Mouse (Mus musculus) midbrain, embryonic 16.5 days (tissue): ENCODE measurements at regions not wholly inside any gene's neighbourhood (a gene's known extent, or its start where the extent isn't known, plus 50 kb on each side); places are given as distances from the start of the nearest gene placed in this dataset.

Experiments
- ATAC-seq: fragments of 200-750 bp; cut with Nextera tagmentation; 2 replicates; pipeline ENCODE4 v1.8.0; 2017; ENCODE audit warnings: moderate TSS enrichment
- H3K27ac ChIP-seq: fragments of 300-500 bp; sonication (generic); 2 replicates; pipeline ENCODE4 v1.5.1; 2014; ENCODE audit warnings: mild to moderate bottlenecking, low read length, mixed read lengths
- H3K27me3 ChIP-seq: fragments of 300-500 bp; sonication (generic); 2 replicates; pipeline ENCODE4 v1.6.1; 2014; ENCODE audit warnings: low read depth, low read length, mixed read lengths; ENCODE audit not compliant: control insufficient read depth, insufficient read depth
- H3K36me3 ChIP-seq: fragments of 300-500 bp; sonication (generic); 2 replicates; pipeline ENCODE4 v1.6.1; 2014; ENCODE audit warnings: mild to moderate bottlenecking, low read length, moderate library complexity, mixed read lengths; ENCODE audit not compliant: control insufficient read depth, insufficient read depth
- H3K4me1 ChIP-seq: fragments of 300-500 bp; sonication (generic); 2 replicates; pipeline ENCODE4 v1.6.1; 2014; ENCODE audit warnings: mild to moderate bottlenecking, low read length, mixed read lengths; ENCODE audit not compliant: control insufficient read depth, insufficient read depth
- H3K4me2 ChIP-seq: fragments of 300-500 bp; sonication (generic); 2 replicates; pipeline ENCODE4 v1.6.1; 2014; ENCODE audit warnings: mild to moderate bottlenecking, low read length, mixed read lengths
- H3K4me3 ChIP-seq: fragments of 300-500 bp; sonication (generic); 2 replicates; pipeline ENCODE4 v1.5.1; 2014; ENCODE audit warnings: low read depth, mild to moderate bottlenecking, low read length, moderate library complexity, mixed read lengths
- H3K9ac ChIP-seq: fragments of 300-500 bp; sonication (generic); 2 replicates; pipeline ENCODE4 v1.6.1; 2014; ENCODE audit warnings: low read depth, low read length, mixed read lengths
- H3K9me3 ChIP-seq: fragments of 300-500 bp; sonication (generic); replicated peaks from 2 replicates; pipeline ENCODE4 v1.6.1; 2014; ENCODE audit warnings: mild to moderate bottlenecking, low read length, mixed read lengths; ENCODE audit not compliant: control insufficient read depth, poor library complexity, severe bottlenecking
- WGBS: fragments of 180-500 bp; shearing (Covaris S2); extraction: QIAGEN DNeasy Blood & Tissue Kit; methylation state at CpG from one replicate; pipeline ENCODE4 v1.1.7; 2014; 5-methylcytosine and 5-hydroxymethylcytosine counted together

GRCm38 (mm10) chr8:125330638-125331037 lies 239.0 kb downstream of the Sipa1l2 start:
- H3K9me3 ChIP-seq: no peaks in the 10 kb centered on the region
- WGBS: 29% methylated on average over 6 of the region's 6 CpGs
- H3K9ac ChIP-seq: no peak overlapping the region
- no peak overlapping the region for H3K4me2 ChIP-seq
- H3K27me3 ChIP-seq: peaks cover 6% of the 10 kb centered on the region; the same call in 1 of the 2 replicates
- ATAC-seq: peak; percentile 53; the same call in 1 of the 2 replicates
- peaks cover 9% of the 10 kb centered on the region for H3K4me1 ChIP-seq
- H3K36me3 ChIP-seq: no peaks in the 10 kb centered on the region
- no peak overlapping the region for H3K4me3 ChIP-seq
- H3K27ac ChIP-seq: no peak overlapping the region

GRCm38 (mm10) chr8:125328650-125329049 lies 241.0 kb downstream of the Sipa1l2 start:
- Histone ChIP-seq H3K36me3 (no peaks in the 10 kb centered on the region), H3K27me3 (peaks cover 6% of the 10 kb centered on the region; the same call in 1 of the 2 replicates)
- WGBS: 98% methylated on average over 4 of the region's 4 CpGs

GRCm38 (mm10) chr8:125327551-125328262 lies 241.9 kb downstream of the Sipa1l2 start:
- no peak for ATAC-seq
- Histone ChIP-seq H3K4me3 (no peak overlapping the region), H3K9ac (no peak overlapping the region), H3K9me3 (no peaks in the 10 kb centered on the region), H3K36me3 (no peaks in the 10 kb centered on the region), H3K4me1 (peaks cover 8% of the 10 kb centered on the region), H3K4me2 (no peak overlapping the region), H3K27me3 (peaks cover 6% of the 10 kb centered on the region; the same call in 1 of the 2 replicates), H3K27ac (no peak overlapping the region)
- WGBS: 32% methylated on average over 13 of the region's 13 CpGs

More at GRCm38 (mm10) chr8:125328650-125329049, 241.0 kb downstream of the Sipa1l2 start:
- Histone ChIP-seq H3K9me3 (no peaks in the 10 kb centered on the region), H3K9ac (no peak overlapping the region), H3K4me1 (peaks cover 8% of the 10 kb centered on the region), H3K4me3 (no peak overlapping the region), H3K4me2 (no peak overlapping the region), H3K27ac (no peak overlapping the region)
- no peak for ATAC-seq

- no peaks in the 10 kb centered on the region for H3K36me3 ChIP-seq
- H3K9ac ChIP-seq: no peak overlapping the region
- H3K9me3 ChIP-seq: no peaks in the 10 kb centered on the region
- no peak overlapping the region for H3K4me3 ChIP-seq
- peaks cover 8% of the 10 kb centered on the region for H3K4me1 ChIP-seq
- 70% methylated on average over 6 of the region's 6 CpGs for WGBS
- H3K27ac ChIP-seq: no peak overlapping the region
- H3K4me2 ChIP-seq: no peak overlapping the region
- H3K27me3 ChIP-seq: peaks cover 6% of the 10 kb centered on the region; the same call in 1 of the 2 replicates
- no peak for ATAC-seq
Observed at GRCm38 (mm10) chr8:125327006-125327405, 242.6 kb downstream of the Sipa1l2 start.

GRCm38 (mm10) chr8:125325736-125326135 lies 243.9 kb downstream of the Sipa1l2 start:
- Histone ChIP-seq H3K27ac (no peak overlapping the region), H3K36me3 (no peaks in the 10 kb centered on the region), H3K4me3 (no peak overlapping the region), H3K4me2 (no peak overlapping the region), H3K9ac (no peak overlapping the region), H3K9me3 (no peaks in the 10 kb centered on the region), H3K4me1 (peaks cover 8% of the 10 kb centered on the region), H3K27me3 (peaks cover 6% of the 10 kb centered on the region; the same call in 1 of the 2 replicates)
- no peak for ATAC-seq
- WGBS: 93% methylated on average over 6 of the region's 6 CpGs

GRCm38 (mm10) chr8:125322561-125322960 lies 247.0 kb downstream of the Sipa1l2 start:
- H3K27me3 ChIP-seq: peaks cover 6% of the 10 kb centered on the region; the same call in 1 of the 2 replicates
- peaks cover 3% of the 10 kb centered on the region for H3K4me1 ChIP-seq
- WGBS: 65% methylated on average over 3 of the region's 3 CpGs
- H3K4me2 ChIP-seq: no peak overlapping the region
- H3K4me3 ChIP-seq: no peak overlapping the region
- no peaks in the 10 kb centered on the region for H3K9me3 ChIP-seq
- no peak overlapping the region for H3K9ac ChIP-seq
- ATAC-seq: no peak
- H3K36me3 ChIP-seq: no peaks in the 10 kb centered on the region
- no peak overlapping the region for H3K27ac ChIP-seq

GRCm38 (mm10) chr8:125317584-125317991 lies 252.0 kb downstream of the Sipa1l2 start:
- H3K9ac ChIP-seq: no peak overlapping the region
- no peaks in the 10 kb centered on the region for H3K9me3 ChIP-seq
- ATAC-seq: no peak
- no peak overlapping the region for H3K4me3 ChIP-seq
- H3K36me3 ChIP-seq: no peaks in the 10 kb centered on the region
- H3K4me1 ChIP-seq: no peaks in the 10 kb centered on the region
- no peaks in the 10 kb centered on the region for H3K27me3 ChIP-seq
- WGBS: 96% methylated on average over 6 of the region's 6 CpGs
- no peak overlapping the region for H3K27ac ChIP-seq
- no peak overlapping the region for H3K4me2 ChIP-seq

- no peaks in the 10 kb centered on the region for H3K36me3 ChIP-seq
- H3K4me2 ChIP-seq: no peak overlapping the region
- no peaks in the 10 kb centered on the region for H3K9me3 ChIP-seq
- H3K27me3 ChIP-seq: no peaks in the 10 kb centered on the region
- no peak overlapping the region for H3K4me3 ChIP-seq
- 66% methylated on average over 4 of the region's 4 CpGs for WGBS
- no peak overlapping the region for H3K9ac ChIP-seq
- no peak for ATAC-seq
- H3K4me1 ChIP-seq: peaks cover 11% of the 10 kb centered on the region
- no peak overlapping the region for H3K27ac ChIP-seq
Observed at GRCm38 (mm10) chr8:125315736-125316135, 253.9 kb downstream of the Sipa1l2 start.

GRCm38 (mm10) chr8:125314996-125315395 lies 254.6 kb downstream of the Sipa1l2 start:
- Histone ChIP-seq H3K27me3 (no peaks in the 10 kb centered on the region), H3K4me3 (no peak overlapping the region), H3K4me1 (peaks cover 11% of the 10 kb centered on the region), H3K9me3 (no peaks in the 10 kb centered on the region), H3K27ac (no peak overlapping the region), H3K4me2 (no peak overlapping the region), H3K9ac (no peak overlapping the region), H3K36me3 (no peaks in the 10 kb centered on the region)
- 82% methylated on average over 6 of the region's 6 CpGs for WGBS
- no peak for ATAC-seq
